Mouse (Mus musculus) forebrain, postnatal 0 days (tissue): ENCODE results near the gene Washc2. TPM values are rescaled to one million over a fixed set of nuclear protein-coding genes. Genes with fewer than 3 reads are reported as not detected.
"Not testable (repeated sequence)": the region's sequence is repeated elsewhere in the genome, so short reads cannot be mapped to it uniquely, and the experiment has no call there.

Experiments
- ATAC-seq: fragments of 200-750 bp; cut with Nextera tagmentation; 2 replicates; pipeline ENCODE4 v1.8.0; 2017; ENCODE audit warnings: mild to moderate bottlenecking, moderate library complexity
- DNase-seq: peaks from one replicate; pipeline ENCODE4 v3.0.0-alpha.2; 2015
- H3K27ac ChIP-seq: fragments of 300-500 bp; sonication (generic); 2 replicates; pipeline ENCODE4 v1.5.1; 2014; ENCODE audit warnings: low read depth, mild to moderate bottlenecking, antibody characterized with exemption, low read length, moderate library complexity, mixed read lengths
- H3K27me3 ChIP-seq: fragments of 300-500 bp; sonication (generic); 2 replicates; pipeline ENCODE4 v1.6.1; 2014; ENCODE audit warnings: mild to moderate bottlenecking, low read length, mixed read lengths; ENCODE audit not compliant: insufficient read depth
- H3K36me3 ChIP-seq: fragments of 300-500 bp; sonication (generic); 2 replicates; pipeline ENCODE4 v1.6.1; 2014; ENCODE audit warnings: mild to moderate bottlenecking, moderate library complexity; ENCODE audit not compliant: insufficient read depth
- H3K4me1 ChIP-seq: fragments of 300-500 bp; sonication (generic); 2 replicates; pipeline ENCODE4 v1.6.1; 2014; ENCODE audit warnings: antibody characterized with exemption; ENCODE audit not compliant: insufficient read depth
- H3K4me2 ChIP-seq: fragments of 300-500 bp; sonication (generic); 2 replicates; pipeline ENCODE4 v1.6.1; 2014; ENCODE audit warnings: low read depth, mild to moderate bottlenecking, moderate library complexity
- H3K4me3 ChIP-seq: fragments of 300-500 bp; sonication (generic); 2 replicates; pipeline ENCODE4 v1.5.1; 2014; ENCODE audit warnings: low read depth, low read length, mixed read lengths
- H3K9ac ChIP-seq: fragments of 300-500 bp; sonication (generic); 2 replicates; pipeline ENCODE4 v1.6.1; 2014; ENCODE audit warnings: mild to moderate bottlenecking
- H3K9me3 ChIP-seq: fragments of 300-500 bp; sonication (generic); 2 replicates; pipeline ENCODE4 v1.6.1; 2016; ENCODE audit warnings: low read length
- CTCF ChIP-seq: sonication (generic); IDR thresholded peaks from 2 replicates; pipeline ENCODE4 v1.5.1; 2016; ENCODE audit warnings: antibody characterized with exemption, control low read depth, low read depth
- WGBS: fragments of 180-500 bp; shearing (Covaris S2); extraction: QIAGEN DNeasy Blood & Tissue Kit; methylation state at CpG from one replicate; pipeline ENCODE4 v1.1.7; 2014; 5-methylcytosine and 5-hydroxymethylcytosine counted together
- polyA plus RNA-seq: library from polyadenylated mRNA; unstranded; fragments of >200 nt; fragmentation: Nextera tagmentation; extraction: Ambion mirVana; gene quantifications from 2 replicates; pipeline ENCODE4 v1.2.1, GENCODE M21; 2015
- total RNA-seq: library from RNA; depleted of rRNA; stranded (reverse); fragments of >200 nt; gene quantifications from 2 replicates; pipeline ENCODE4 v1.2.3, GENCODE M21; 2014; rRNA removed

Gene Washc2
- total RNA-seq (72.0 and 99.0 TPM in 2 replicates), polyA plus RNA-seq (43.9 and 59.1 TPM in 2 replicates)

DNA sequence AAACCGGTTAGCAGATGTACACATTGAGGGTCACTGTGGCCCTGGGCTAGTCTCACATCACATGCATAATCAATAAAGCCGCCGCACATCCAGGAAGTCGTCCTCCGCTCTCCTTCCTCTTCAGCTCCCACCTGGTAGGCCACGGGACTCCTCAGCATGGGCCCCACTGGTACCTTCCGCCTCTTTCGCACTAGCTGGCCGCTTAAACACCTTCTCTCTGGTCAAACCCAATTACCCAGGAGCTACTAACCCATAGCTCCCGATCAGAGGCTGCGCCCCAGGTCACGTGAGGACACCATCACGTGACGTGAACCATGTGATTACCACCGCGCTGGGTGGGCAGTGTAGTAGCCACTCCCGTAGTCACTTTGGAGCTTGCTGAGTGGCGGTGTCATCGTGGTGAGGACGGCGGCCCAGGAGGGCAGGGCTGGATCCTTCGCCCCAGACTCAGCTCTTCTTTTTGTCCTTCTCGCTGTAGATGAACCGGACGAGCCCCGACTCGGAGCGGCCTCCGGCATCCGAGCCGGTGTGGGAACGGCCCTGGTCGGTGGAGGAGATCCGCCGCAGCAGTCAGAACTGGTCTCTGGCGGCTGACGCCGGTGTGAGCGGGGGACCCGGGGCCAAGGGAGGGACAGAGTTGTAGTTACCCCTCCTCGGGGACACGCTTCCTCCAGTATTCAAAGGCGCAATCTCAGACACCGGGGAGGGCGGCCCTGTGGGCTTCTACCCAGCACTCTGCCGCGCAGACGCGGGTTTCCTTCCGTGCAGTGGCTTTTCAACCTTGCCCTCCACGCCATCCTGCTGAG, at the start of gene Washc2:
TSS of gene Washc2 (plus strand) at position 310 of the 806 bp plus-strand sequence.
- H3K4me1 ChIP-seq, result peaks cover 13% of the 10 kb centered on the region; the same call in 1 of the 2 replicates
- H3K9me3 ChIP-seq, result no peaks in the 10 kb centered on the region
- DNase-seq, result peak; percentile 96
- peak within 1 kb of the TSS; percentile 87 for H3K9ac ChIP-seq
- H3K36me3 ChIP-seq, result peaks cover 10% of the 10 kb centered on the region
- peak within 1 kb of the TSS; percentile 81 for H3K27ac ChIP-seq
- H3K27me3 ChIP-seq, result no peaks in the 10 kb centered on the region
- H3K4me2 ChIP-seq, result peak within 1 kb of the TSS; percentile 84
- no peak for TF ChIP-seq CTCF
- peak; percentile 98 for ATAC-seq
- WGBS, result under 1% methylated on average over 51 of the region's 51 CpGs
- H3K4me3 ChIP-seq, result peak within 1 kb of the TSS; percentile 75

DNA sequence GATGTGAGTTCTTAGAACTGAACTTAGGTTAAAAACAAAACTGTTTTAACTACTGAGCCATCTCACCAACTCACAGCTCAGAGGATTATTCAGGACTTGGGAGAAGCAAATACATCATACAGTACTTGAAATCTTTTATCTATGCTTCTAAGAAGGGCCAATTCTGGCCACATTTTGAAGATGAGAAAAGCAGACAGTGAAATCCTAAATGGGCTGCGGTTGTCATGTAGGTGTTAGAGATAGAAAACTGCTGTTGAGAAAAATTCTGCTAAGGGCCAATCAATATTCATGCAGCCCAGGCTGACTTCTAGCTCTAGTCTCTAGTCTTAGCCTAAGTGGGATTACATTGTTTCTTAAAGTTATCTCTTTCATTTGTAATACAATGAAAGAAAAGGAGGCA, 41.5 kb upstream of the Washc2 start:
- no peak for DNase-seq
- Histone ChIP-seq H3K27ac (no peak overlapping the region), H3K9me3 (no peaks in the 10 kb centered on the region), H3K4me3 (no peak overlapping the region), H3K4me2 (no peak overlapping the region), H3K9ac (no peak overlapping the region), H3K4me1 (no peaks in the 10 kb centered on the region), H3K36me3 (peaks cover 5% of the 10 kb centered on the region; the same call in 1 of the 2 replicates), H3K27me3 (no peaks in the 10 kb centered on the region)
- TF ChIP-seq CTCF, result no peak
- no peak for ATAC-seq
- WGBS, result 95% methylated on average over 1 of the region's 1 CpGs

DNA sequence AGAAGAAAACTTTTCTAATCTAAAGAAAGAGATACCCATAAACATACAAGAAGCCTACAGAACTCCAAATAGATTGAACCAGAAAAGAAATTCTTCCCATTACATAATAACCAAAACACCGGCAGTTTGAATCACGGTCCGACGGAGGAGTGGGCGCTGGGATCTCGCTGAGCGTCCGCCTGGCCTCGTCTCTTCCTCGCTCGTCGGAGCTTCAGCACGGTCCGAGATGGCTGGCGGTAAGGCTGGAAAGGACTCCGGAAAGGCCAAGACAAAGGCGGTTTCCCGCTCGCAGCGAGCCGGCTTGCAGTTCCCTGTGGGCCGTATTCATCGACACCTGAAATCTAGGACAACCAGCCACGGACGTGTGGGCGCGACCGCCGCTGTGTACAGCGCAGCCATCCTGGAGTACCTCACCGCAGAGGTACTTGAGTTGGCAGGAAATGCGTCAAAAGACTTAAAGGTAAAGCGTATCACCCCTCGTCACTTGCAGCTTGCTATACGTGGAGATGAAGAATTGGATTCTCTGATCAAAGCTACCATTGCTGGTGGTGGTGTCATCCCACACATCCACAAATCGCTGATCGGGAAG, 34.2 kb upstream of the Washc2 start:
- H3K9me3 ChIP-seq, DNase-seq, H3K27ac ChIP-seq, H3K36me3 ChIP-seq, H3K9ac ChIP-seq, H3K4me3 ChIP-seq, H3K4me1 ChIP-seq, H3K27me3 ChIP-seq, ATAC-seq, H3K4me2 ChIP-seq: not testable (repeated sequence)
- 74% methylated on average over 37 of the region's 37 CpGs for WGBS

DNA sequence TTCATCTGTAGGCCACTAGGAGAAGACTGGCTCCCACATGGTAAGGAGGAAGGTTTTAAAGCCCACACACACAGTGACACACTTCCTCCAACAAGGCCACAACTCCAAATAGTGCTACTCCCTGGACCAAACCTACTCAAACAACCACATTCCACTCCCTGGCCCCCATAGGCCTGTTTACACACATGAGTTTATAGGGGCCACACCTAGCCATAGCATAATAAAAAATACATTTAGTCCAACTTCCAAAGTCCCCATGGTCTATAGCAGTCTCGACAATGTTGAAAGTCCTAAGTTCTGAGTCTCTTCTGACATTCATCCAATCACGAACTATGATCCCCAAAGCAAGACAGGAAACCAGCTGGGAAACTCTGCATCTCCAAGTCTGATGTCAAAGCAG, 29.5 kb upstream of the Washc2 start:
- Histone ChIP-seq H3K4me1 (no peaks in the 10 kb centered on the region), H3K9me3 (no peaks in the 10 kb centered on the region), H3K4me3 (no peak overlapping the region), H3K4me2 (no peak overlapping the region), H3K9ac (no peak overlapping the region), H3K36me3 (no peaks in the 10 kb centered on the region), H3K27ac (no peak overlapping the region), H3K27me3 (no peaks in the 10 kb centered on the region)
- ATAC-seq (no peak), DNase-seq (no peak)
- no peak for TF ChIP-seq CTCF
- WGBS, result 90% methylated on average over 2 of the region's 2 CpGs

GRCm38 (mm10) chr6:116180731-116181130, 27.1 kb upstream of the Washc2 start:
- H3K4me1 ChIP-seq, result no peaks in the 10 kb centered on the region
- no peak for ATAC-seq

GRCm38 (mm10) chr6:116183509-116183908, 24.3 kb upstream of the Washc2 start:
- Histone ChIP-seq H3K4me3 (no peak overlapping the region), H3K4me1 (no peaks in the 10 kb centered on the region), H3K27me3 (no peaks in the 10 kb centered on the region), H3K36me3 (no peaks in the 10 kb centered on the region), H3K4me2 (no peak overlapping the region), H3K9me3 (no peaks in the 10 kb centered on the region), H3K9ac (no peak overlapping the region), H3K27ac (no peak overlapping the region)
- WGBS, result 78% methylated on average over 5 of the region's 5 CpGs
- no peak for ATAC-seq
- no peak for TF ChIP-seq CTCF
- no peak for DNase-seq

More at GRCm38 (mm10) chr6:116180731-116181130, 27.1 kb upstream of the Washc2 start:
- 84% methylated on average over 3 of the region's 3 CpGs for WGBS
- Histone ChIP-seq H3K9ac (no peak overlapping the region), H3K27me3 (no peaks in the 10 kb centered on the region), H3K36me3 (no peaks in the 10 kb centered on the region), H3K27ac (no peak overlapping the region), H3K9me3 (no peaks in the 10 kb centered on the region), H3K4me3 (no peak overlapping the region), H3K4me2 (no peak overlapping the region)
- no peak for TF ChIP-seq CTCF
- no peak for DNase-seq

DNA sequence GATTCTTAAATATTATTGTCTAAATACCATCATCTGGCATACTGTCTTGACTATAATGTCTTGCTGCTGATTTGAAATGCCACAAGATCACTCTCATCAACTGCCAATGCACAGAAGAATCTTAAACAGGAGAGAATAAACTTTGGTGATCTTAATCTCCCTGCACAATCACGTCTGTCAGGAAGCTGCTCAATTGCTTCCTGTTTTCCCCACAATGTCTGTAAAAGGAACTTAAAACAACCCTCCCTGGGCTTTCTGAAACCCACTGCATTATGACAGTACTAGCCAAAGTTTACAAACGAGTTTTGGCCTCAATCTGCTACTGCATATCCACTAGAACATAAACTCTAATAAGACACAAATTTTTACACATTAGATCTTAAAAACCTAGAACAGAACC, 21.4 kb upstream of the Washc2 start:
- no peak for TF ChIP-seq CTCF
- ATAC-seq (no peak), DNase-seq (no peak)
- Histone ChIP-seq H3K27ac (no peak overlapping the region), H3K27me3 (no peaks in the 10 kb centered on the region), H3K4me2 (no peak overlapping the region), H3K9me3 (no peaks in the 10 kb centered on the region), H3K9ac (no peak overlapping the region), H3K4me1 (peaks cover 9% of the 10 kb centered on the region), H3K4me3 (no peak overlapping the region), H3K36me3 (no peaks in the 10 kb centered on the region)
- WGBS, result 49% methylated on average over 2 of the region's 2 CpGs
